Mouse (Mus musculus): ENCODE measurements around the gene Lgals3bp. TPM values are rescaled to one million over a fixed set of nuclear protein-coding genes. Genes with fewer than 3 reads are reported as not detected.
A peak's percentile ranks its signal among the peaks of the same experiment; 100 is the strongest.
"Not testable (repeated sequence)": the region's sequence is repeated elsewhere in the genome, so short reads cannot be mapped to it uniquely, and the experiment has no call there.

The Lgals3bp gene
- total RNA-seq, 2 experiments from 2014 or later = 17.8 to 18.3 TPM

- Histone ChIP-seq H3K27ac (no peak overlapping the region), H3K4me3 (no peak overlapping the region)
- DNase-seq (ENCODE audit: low spot score in 2 of 2) = no peak
- TF ChIP-seq CTCF (conservative IDR thresholded peaks at IDR 0.05) = no peak
Observed at GRCm38 (mm10) chr11:118378656-118379055, 23.2 kb downstream of the Lgals3bp start.

GRCm38 (mm10) chr11:118376323-118376722 is 25.6 kb downstream of the Lgals3bp start:
- H3K4me3 ChIP-seq, H3K27ac ChIP-seq: not testable (repeated sequence)
- peak in 1 of 2 experiments; percentile 2 for DNase-seq (ENCODE audit: low spot score in 2 of 2)

GRCm38 (mm10) chr11:118375881-118376280 is 26.0 kb downstream of the Lgals3bp start:
- no peak overlapping the region for H3K4me3 ChIP-seq
- no peak for TF ChIP-seq CTCF (conservative IDR thresholded peaks at IDR 0.05)
- no peak overlapping the region for H3K27ac ChIP-seq

GRCm38 (mm10) chr11:118375461-118375860 is 26.4 kb downstream of the Lgals3bp start:
- peak in 1 of 2 experiments; percentile 7 for DNase-seq (ENCODE audit: low spot score in 2 of 2)
- no peak for TF ChIP-seq CTCF (conservative IDR thresholded peaks at IDR 0.05)
- no peak overlapping the region for H3K4me3 ChIP-seq
- H3K27ac ChIP-seq = no peak overlapping the region

More at GRCm38 (mm10) chr11:118375881-118376280, 26.0 kb downstream of the Lgals3bp start:
- no peak for DNase-seq (ENCODE audit: low spot score in 2 of 2)

- Histone ChIP-seq H3K27ac (no peak overlapping the region), H3K4me3 (no peak overlapping the region)
- DNase-seq (ENCODE audit: low spot score in 2 of 2) = peak in 1 of 2 experiments; percentile 7
- peak; percentile 53 for TF ChIP-seq CTCF (conservative IDR thresholded peaks at IDR 0.05)
Observed at GRCm38 (mm10) chr11:118375006-118375405, 26.9 kb downstream of the Lgals3bp start.

- peak in 1 of 2 experiments; percentile 3 for DNase-seq (ENCODE audit: low spot score in 2 of 2)
- no peak overlapping the region for H3K27ac ChIP-seq
- TF ChIP-seq CTCF (conservative IDR thresholded peaks at IDR 0.05) = no peak
- H3K4me3 ChIP-seq = no peak overlapping the region
Observed at GRCm38 (mm10) chr11:118374506-118374905, 27.4 kb downstream of the Lgals3bp start.

- peak in 1 of 2 experiments; percentile 3 for DNase-seq (ENCODE audit: low spot score in 2 of 2)
- Histone ChIP-seq H3K4me3 (no peak overlapping the region), H3K27ac (no peak overlapping the region)
- no peak for TF ChIP-seq CTCF (conservative IDR thresholded peaks at IDR 0.05)
Observed at GRCm38 (mm10) chr11:118372641-118373040, 29.3 kb downstream of the Lgals3bp start.

- DNase-seq (ENCODE audit: low spot score in 2 of 2) = peak in 1 of 2 experiments; percentile 8
- Histone ChIP-seq H3K4me3 (no peak overlapping the region), H3K27ac (no peak overlapping the region)
- TF ChIP-seq CTCF (conservative IDR thresholded peaks at IDR 0.05) = no peak
Observed at GRCm38 (mm10) chr11:118371876-118372275, 30.0 kb downstream of the Lgals3bp start.

GRCm38 (mm10) chr11:118369657-118370056 is 32.2 kb downstream of the Lgals3bp start:
- H3K4me3 ChIP-seq = no peak overlapping the region
- H3K27ac ChIP-seq = no peak overlapping the region
- no peak for TF ChIP-seq CTCF (conservative IDR thresholded peaks at IDR 0.05)
- DNase-seq (ENCODE audit: low spot score in 2 of 2) = no peak

- no peak for TF ChIP-seq CTCF (conservative IDR thresholded peaks at IDR 0.05)
- Histone ChIP-seq H3K27ac (no peak overlapping the region), H3K4me3 (no peak overlapping the region)
- no peak for DNase-seq (ENCODE audit: low spot score in 2 of 2)
Observed at GRCm38 (mm10) chr11:118369251-118369650, 32.6 kb downstream of the Lgals3bp start.

- peak; percentile 65 for TF ChIP-seq CTCF (conservative IDR thresholded peaks at IDR 0.05)
- DNase-seq (ENCODE audit: low spot score in 2 of 2) = no peak
- no peak overlapping the region for H3K27ac ChIP-seq
- H3K4me3 ChIP-seq = no peak overlapping the region
Observed at GRCm38 (mm10) chr11:118368330-118368729, 33.6 kb downstream of the Lgals3bp start.

GRCm38 (mm10) chr11:118366559-118366958 is 35.3 kb downstream of the Lgals3bp start:
- H3K4me3 ChIP-seq = no peak overlapping the region
- no peak for TF ChIP-seq CTCF (conservative IDR thresholded peaks at IDR 0.05)
- no peak for DNase-seq (ENCODE audit: low spot score in 2 of 2)
- no peak overlapping the region for H3K27ac ChIP-seq

- Histone ChIP-seq H3K27ac (no peak overlapping the region), H3K4me3 (no peak overlapping the region)
- no peak for DNase-seq (ENCODE audit: low spot score in 2 of 2)
- TF ChIP-seq CTCF (conservative IDR thresholded peaks at IDR 0.05) = no peak
Observed at GRCm38 (mm10) chr11:118366108-118366507, 35.8 kb downstream of the Lgals3bp start.

GRCm38 (mm10) chr11:118365171-118365570 is 36.7 kb downstream of the Lgals3bp start:
- no peak overlapping the region for H3K4me3 ChIP-seq
- no peak for TF ChIP-seq CTCF (conservative IDR thresholded peaks at IDR 0.05)
- H3K27ac ChIP-seq = no peak overlapping the region
- DNase-seq (ENCODE audit: low spot score in 2 of 2) = peak in 1 of 2 experiments; percentile 32

GRCm38 (mm10) chr11:118364021-118364420 is 37.9 kb downstream of the Lgals3bp start:
- Histone ChIP-seq H3K4me3 (no peak overlapping the region), H3K27ac (no peak overlapping the region)
- no peak for TF ChIP-seq CTCF (conservative IDR thresholded peaks at IDR 0.05)
- DNase-seq (ENCODE audit: low spot score in 2 of 2) = peak in 1 of 2 experiments; percentile 6
